Mouse (Mus musculus) midbrain, embryonic 14.5 days (tissue): ENCODE data around the gene Slc7a6. TPM values are rescaled to one million over a fixed set of nuclear protein-coding genes. Genes with fewer than 3 reads are reported as not detected.

Experiments used
- ATAC-seq: fragments of 200-750 bp; cut with Nextera tagmentation; 2 replicates; pipeline ENCODE4 v1.8.0; 2017; ENCODE audit warnings: moderate number of reproducible peaks, moderate library complexity; ENCODE audit not compliant: low FRiP score, low TSS enrichment
- DNase-seq: peaks from one replicate; pipeline ENCODE4 v3.0.0-alpha.2; 2015
- H3K27ac ChIP-seq: fragments of 300-500 bp; sonication (generic); replicated peaks from 2 replicates; pipeline ENCODE4 v1.5.1; 2014; ENCODE audit warnings: mild to moderate bottlenecking, low read depth, low read length, moderate library complexity
- H3K27me3 ChIP-seq: fragments of 300-500 bp; sonication (generic); 2 replicates; pipeline ENCODE4 v1.6.1; 2014; ENCODE audit warnings: low read length, control low read depth, mixed read lengths; ENCODE audit not compliant: control insufficient read depth, insufficient read depth
- H3K36me3 ChIP-seq: fragments of 300-500 bp; sonication (generic); 2 replicates; pipeline ENCODE4 v1.6.1; 2014; ENCODE audit warnings: low read length, control low read depth; ENCODE audit not compliant: control insufficient read depth, insufficient read depth
- H3K4me1 ChIP-seq: fragments of 300-500 bp; sonication (generic); 2 replicates; pipeline ENCODE4 v1.6.1; 2014; ENCODE audit warnings: mild to moderate bottlenecking, antibody characterized with exemption, low read length, control low read depth; ENCODE audit not compliant: control insufficient read depth, insufficient read depth
- H3K4me2 ChIP-seq: fragments of 300-500 bp; sonication (generic); 2 replicates; pipeline ENCODE4 v1.6.1; 2014; ENCODE audit warnings: mild to moderate bottlenecking, low read length, moderate library complexity
- H3K4me3 ChIP-seq: fragments of 300-500 bp; sonication (generic); replicated peaks from 2 replicates; pipeline ENCODE4 v1.5.1; 2014; ENCODE audit warnings: low read depth, low read length
- H3K9ac ChIP-seq: fragments of 300-500 bp; sonication (generic); replicated peaks from 2 replicates; pipeline ENCODE4 v1.6.1; 2014; ENCODE audit warnings: mild to moderate bottlenecking, low read length, moderate library complexity
- H3K9me3 ChIP-seq: fragments of 300-500 bp; sonication (generic); 2 replicates; pipeline ENCODE4 v1.6.1; 2016; ENCODE audit warnings: low read length, control low read depth, mixed read lengths; ENCODE audit not compliant: control insufficient read depth
- WGBS: fragments of 180-500 bp; shearing (Covaris S2); extraction: QIAGEN DNeasy Blood & Tissue Kit; methylation state at CpG from one replicate; pipeline ENCODE4 v1.1.7; 2014; 5-methylcytosine and 5-hydroxymethylcytosine counted together
- polyA plus RNA-seq: library from polyadenylated mRNA; unstranded; fragments of >200 nt; fragmentation: Nextera tagmentation; extraction: Ambion mirVana; gene quantifications from 2 replicates; pipeline ENCODE4 v1.2.1, GENCODE M21; 2014

The Slc7a6 gene
- polyA plus RNA-seq, 1 experiment from 2014 or later = 77.8 TPM

GRCm38 (mm10) chr8:106211421-106211820 lies 42.8 kb downstream of the Slc7a6 start:
- no peaks in the 10 kb centered on the region for H3K9me3 ChIP-seq
- peak overlapping the region; percentile 86 for H3K9ac ChIP-seq
- peaks cover 40% of the 10 kb centered on the region for H3K36me3 ChIP-seq
- peak overlapping the region; percentile 87 for H3K4me2 ChIP-seq
- peaks cover 17% of the 10 kb centered on the region for H3K4me1 ChIP-seq
- ATAC-seq = no peak
- WGBS = 7% methylated on average over 13 of the region's 13 CpGs
- H3K27me3 ChIP-seq = no peaks in the 10 kb centered on the region
- H3K27ac ChIP-seq = peak overlapping the region; percentile 93
- DNase-seq = no peak
- H3K4me3 ChIP-seq = peak overlapping the region; percentile 88

GRCm38 (mm10) chr8:106213959-106214358 lies 45.3 kb downstream of the Slc7a6 start:
- Histone ChIP-seq H3K9me3 (no peaks in the 10 kb centered on the region), H3K27me3 (no peaks in the 10 kb centered on the region), H3K36me3 (peaks cover 56% of the 10 kb centered on the region), H3K4me1 (peaks cover 15% of the 10 kb centered on the region), H3K27ac (no peak overlapping the region), H3K4me2 (no peak overlapping the region), H3K4me3 (no peak overlapping the region), H3K9ac (no peak overlapping the region)
- DNase-seq (no peak), ATAC-seq (no peak)
- over 99% methylated on average over 3 of the region's 3 CpGs for WGBS

GRCm38 (mm10) chr8:106219620-106220019 lies 51.0 kb downstream of the Slc7a6 start:
- WGBS = 92% methylated on average over 3 of the region's 3 CpGs
- H3K4me3 ChIP-seq = no peak overlapping the region
- no peaks in the 10 kb centered on the region for H3K4me1 ChIP-seq
- H3K27me3 ChIP-seq = no peaks in the 10 kb centered on the region
- H3K9ac ChIP-seq = no peak overlapping the region
- H3K27ac ChIP-seq = no peak overlapping the region
- DNase-seq (peak; percentile 20), ATAC-seq (no peak)
- no peaks in the 10 kb centered on the region for H3K9me3 ChIP-seq
- H3K4me2 ChIP-seq = no peak overlapping the region
- peaks cover 85% of the 10 kb centered on the region for H3K36me3 ChIP-seq

GRCm38 (mm10) chr8:106226589-106226988 lies 57.9 kb downstream of the Slc7a6 start:
- ATAC-seq (no peak), DNase-seq (peak; percentile 84)
- Histone ChIP-seq H3K36me3 (peaks cover 72% of the 10 kb centered on the region), H3K9me3 (no peaks in the 10 kb centered on the region), H3K27me3 (no peaks in the 10 kb centered on the region), H3K9ac (no peak overlapping the region), H3K27ac (no peak overlapping the region), H3K4me2 (no peak overlapping the region), H3K4me3 (no peak overlapping the region), H3K4me1 (no peaks in the 10 kb centered on the region)
- 37% methylated on average over 9 of the region's 9 CpGs for WGBS

- Histone ChIP-seq H3K4me1 (no peaks in the 10 kb centered on the region), H3K9me3 (no peaks in the 10 kb centered on the region), H3K4me3 (no peak overlapping the region), H3K36me3 (peaks cover 57% of the 10 kb centered on the region), H3K27me3 (no peaks in the 10 kb centered on the region), H3K4me2 (no peak overlapping the region), H3K9ac (no peak overlapping the region), H3K27ac (no peak overlapping the region)
- ATAC-seq (no peak), DNase-seq (no peak)
- WGBS = 98% methylated on average over 7 of the region's 7 CpGs
Observed at GRCm38 (mm10) chr8:106231536-106231935, 62.9 kb downstream of the Slc7a6 start.

GRCm38 (mm10) chr8:106232751-106233150 lies 64.1 kb downstream of the Slc7a6 start:
- Histone ChIP-seq H3K4me3 (no peak overlapping the region), H3K9me3 (no peaks in the 10 kb centered on the region), H3K9ac (no peak overlapping the region), H3K4me1 (no peaks in the 10 kb centered on the region), H3K27me3 (no peaks in the 10 kb centered on the region), H3K27ac (no peak overlapping the region), H3K4me2 (no peak overlapping the region), H3K36me3 (peaks cover 61% of the 10 kb centered on the region)
- 87% methylated on average over 3 of the region's 3 CpGs for WGBS
- ATAC-seq (no peak), DNase-seq (no peak)

GRCm38 (mm10) chr8:106234567-106235261 lies 66.1 kb downstream of the Slc7a6 start:
- ATAC-seq (no peak), DNase-seq (no peak)
- Histone ChIP-seq H3K4me2 (no peak overlapping the region), H3K27me3 (no peaks in the 10 kb centered on the region), H3K4me3 (no peak overlapping the region), H3K9me3 (no peaks in the 10 kb centered on the region), H3K27ac (no peak overlapping the region), H3K4me1 (no peaks in the 10 kb centered on the region), H3K9ac (no peak overlapping the region), H3K36me3 (peaks cover 60% of the 10 kb centered on the region)
- 93% methylated on average over 17 of the region's 17 CpGs for WGBS

- no peak for DNase-seq
- H3K9ac ChIP-seq = no peak overlapping the region
- ATAC-seq = no peak
- H3K27me3 ChIP-seq = no peaks in the 10 kb centered on the region
- H3K27ac ChIP-seq = no peak overlapping the region
- no peaks in the 10 kb centered on the region for H3K9me3 ChIP-seq
- H3K4me3 ChIP-seq = no peak overlapping the region
- H3K4me1 ChIP-seq = no peaks in the 10 kb centered on the region
- H3K36me3 ChIP-seq = peaks cover 60% of the 10 kb centered on the region
- 92% methylated on average over 5 of the region's 5 CpGs for WGBS
- H3K4me2 ChIP-seq = no peak overlapping the region
Observed at GRCm38 (mm10) chr8:106237106-106237505, 68.4 kb downstream of the Slc7a6 start.
